Mouse (Mus musculus) neural tube, embryonic 15.5 days (tissue): ENCODE measurements around the gene Slc22a27. TPM values are rescaled to one million over a fixed set of nuclear protein-coding genes. Genes with fewer than 3 reads are reported as not detected.
"Not testable (repeated sequence)": the region's sequence is repeated elsewhere in the genome, so short reads cannot be mapped to it uniquely, and the experiment has no call there.

Experiments
- ATAC-seq: fragments of 200-750 bp; cut with Nextera tagmentation; 2 replicates; pipeline ENCODE4 v1.8.0; 2017; ENCODE audit warnings: mild to moderate bottlenecking, moderate TSS enrichment, moderate library complexity; ENCODE audit not compliant: low FRiP score
- H3K27ac ChIP-seq: fragments of 300-500 bp; sonication (generic); replicated peaks from 2 replicates; pipeline ENCODE4 v1.5.1; 2015; ENCODE audit warnings: mild to moderate bottlenecking, inconsistent platforms
- H3K27me3 ChIP-seq: fragments of 300-500 bp; sonication (generic); replicated peaks from 2 replicates; pipeline ENCODE4 v1.6.1; 2015; ENCODE audit warnings: inconsistent platforms
- H3K36me3 ChIP-seq: fragments of 300-500 bp; sonication (generic); 2 replicates; pipeline ENCODE4 v1.6.1; 2015; ENCODE audit warnings: inconsistent platforms
- H3K4me1 ChIP-seq: fragments of 300-500 bp; sonication (generic); 2 replicates; pipeline ENCODE4 v1.6.1; 2015; ENCODE audit warnings: inconsistent platforms
- H3K4me2 ChIP-seq: fragments of 300-500 bp; sonication (generic); 2 replicates; pipeline ENCODE4 v1.6.1; 2015; ENCODE audit warnings: inconsistent platforms, mild to moderate bottlenecking, moderate library complexity
- H3K4me3 ChIP-seq: fragments of 300-500 bp; sonication (generic); replicated peaks from 2 replicates; pipeline ENCODE4 v1.5.1; 2015; ENCODE audit warnings: mild to moderate bottlenecking, inconsistent platforms
- H3K9ac ChIP-seq: fragments of 300-500 bp; sonication (generic); replicated peaks from 2 replicates; pipeline ENCODE4 v1.6.1; 2015; ENCODE audit warnings: mild to moderate bottlenecking, inconsistent platforms
- H3K9me3 ChIP-seq: fragments of 300-500 bp; sonication (generic); replicated peaks from 2 replicates; pipeline ENCODE4 v1.6.1; 2016; ENCODE audit warnings: inconsistent platforms
- WGBS: fragments of 180-500 bp; shearing (Covaris S2); methylation state at CpG from one replicate; pipeline ENCODE4 v1.1.7; 2015; ENCODE audit warnings: mixed read lengths; 5-methylcytosine and 5-hydroxymethylcytosine counted together
- microRNA-seq: library from miRNA; unstranded; fragments of <30 nt; microRNA quantifications from one replicate; pipeline ENCODE4, GENCODE M21; 2017
- polyA plus RNA-seq: library from polyadenylated mRNA; unstranded; fragments of >200 nt; fragmentation: Nextera tagmentation; extraction: Ambion mirVana; gene quantifications from 2 replicates; pipeline ENCODE4 v1.2.1, GENCODE M21; 2015

The Slc22a27 gene
- polyA plus RNA-seq = not detected in 2 replicates

- H3K27me3 ChIP-seq, H3K36me3 ChIP-seq, ATAC-seq, H3K9ac ChIP-seq, H3K4me3 ChIP-seq, H3K27ac ChIP-seq, H3K4me1 ChIP-seq, H3K9me3 ChIP-seq, H3K4me2 ChIP-seq: not testable (repeated sequence)
- 73% methylated on average over 5 of the region's 5 CpGs for whole genome bisulfite sequencing
Observed at GRCm38 (mm10) chr19:7965927-7966326, at the start of gene Slc22a27. Gene Slc22a27 (minus strand): TSS chr19:7966027.

- H3K27ac ChIP-seq, H3K9me3 ChIP-seq, H3K4me3 ChIP-seq, H3K9ac ChIP-seq, ATAC-seq, H3K4me2 ChIP-seq, H3K36me3 ChIP-seq, H3K4me1 ChIP-seq, H3K27me3 ChIP-seq: not testable (repeated sequence)
- 94% methylated on average over 9 of the region's 9 CpGs for WGBS
Observed at GRCm38 (mm10) chr19:8011596-8011995, 45.8 kb upstream of the Slc22a27 start.

GRCm38 (mm10) chr19:8009086-8009485 is 43.3 kb upstream of the Slc22a27 start:
- not testable (repeated sequence) for ATAC-seq, H3K4me2 ChIP-seq, H3K4me3 ChIP-seq, H3K9me3 ChIP-seq, H3K36me3 ChIP-seq, H3K9ac ChIP-seq, H3K27me3 ChIP-seq, H3K27ac ChIP-seq, H3K4me1 ChIP-seq
- WGBS = 91% methylated on average over 6 of the region's 6 CpGs

GRCm38 (mm10) chr19:7968703-7969102 is 2.9 kb upstream of the Slc22a27 start:
- Histone ChIP-seq H3K27me3 (no peaks in the 10 kb centered on the region), H3K9ac (no peak overlapping the region), H3K9me3 (no peaks in the 10 kb centered on the region), H3K4me2 (no peak overlapping the region), H3K36me3 (no peaks in the 10 kb centered on the region), H3K4me3 (no peak overlapping the region), H3K4me1 (no peaks in the 10 kb centered on the region), H3K27ac (no peak overlapping the region)
- 81% methylated on average over 2 of the region's 2 CpGs for WGBS
- ATAC-seq = no peak

GRCm38 (mm10) chr19:7966550-7966949 is 723 bp upstream of the Slc22a27 start:
- 56% methylated on average over 1 of the region's 1 CpGs for WGBS
- H3K9ac ChIP-seq, H3K4me2 ChIP-seq, H3K4me3 ChIP-seq, H3K9me3 ChIP-seq, H3K27me3 ChIP-seq, H3K36me3 ChIP-seq, H3K4me1 ChIP-seq, ATAC-seq, H3K27ac ChIP-seq: not testable (repeated sequence)

GRCm38 (mm10) chr19:7939391-7939790 is 26.4 kb downstream of the Slc22a27 start:
- H3K4me1 ChIP-seq, H3K27me3 ChIP-seq, H3K9ac ChIP-seq, H3K4me3 ChIP-seq, H3K4me2 ChIP-seq, H3K36me3 ChIP-seq, H3K27ac ChIP-seq, H3K9me3 ChIP-seq, ATAC-seq: not testable (repeated sequence)
- 93% methylated on average over 18 of the region's 18 CpGs for WGBS

GRCm38 (mm10) chr19:7876626-7877025 is 89.2 kb downstream of the Slc22a27 start:
- no peaks in the 10 kb centered on the region for H3K36me3 ChIP-seq
- H3K27ac ChIP-seq = no peak overlapping the region
- H3K4me1 ChIP-seq = no peaks in the 10 kb centered on the region
- H3K4me3 ChIP-seq = no peak overlapping the region
- H3K27me3 ChIP-seq = no peaks in the 10 kb centered on the region
- no peak overlapping the region for H3K9ac ChIP-seq
- H3K4me2 ChIP-seq = no peak overlapping the region
- 86% methylated on average over 1 of the region's 1 CpGs for WGBS
- H3K9me3 ChIP-seq = peaks cover 8% of the 10 kb centered on the region; the same call in 1 of the 2 replicates
- no peak for ATAC-seq

GRCm38 (mm10) chr19:7829851-7830250 is 136.0 kb downstream of the Slc22a27 start:
- no peak overlapping the region for H3K9ac ChIP-seq
- no peak overlapping the region for H3K27ac ChIP-seq
- no peak overlapping the region for H3K4me3 ChIP-seq
- no peak for ATAC-seq
- no peaks in the 10 kb centered on the region for H3K4me1 ChIP-seq
- no peaks in the 10 kb centered on the region for H3K27me3 ChIP-seq
- peaks cover 30% of the 10 kb centered on the region; the same call in 1 of the 2 replicates for H3K9me3 ChIP-seq
- WGBS = 66% methylated on average over 2 of the region's 2 CpGs
- no peak overlapping the region for H3K4me2 ChIP-seq
- H3K36me3 ChIP-seq = no peaks in the 10 kb centered on the region

Small RNAs within 50 kb of the gene (microRNA-seq; reads per million reads assigned to microRNA genes)
- gene Gm24951 = not detected

Other genes with a start within 250 kb of the Slc22a27 start
- not detected in 2 replicates for gene Slc22a26, start 163.4 kb downstream of the Slc22a27 start, polyA plus RNA-seq
- gene Slc22a28, start 166.0 kb upstream of the Slc22a27 start, polyA plus RNA-seq = not detected in 2 replicates